Mouse (Mus musculus) stomach, postnatal 0 days (tissue): ENCODE measurements around the gene Ube2e3.

Source experiments
- CTCF ChIP-seq: IDR thresholded peaks from 2 replicates; pipeline ENCODE4 v1.5.1; 2016; ENCODE audit warnings: antibody characterized with exemption, low read depth, mild to moderate bottlenecking, moderate library complexity
- EP300 ChIP-seq: optimal IDR thresholded peaks from 2 replicates; pipeline ENCODE3; 2016; ENCODE audit warnings: antibody characterized with exemption

DNA sequence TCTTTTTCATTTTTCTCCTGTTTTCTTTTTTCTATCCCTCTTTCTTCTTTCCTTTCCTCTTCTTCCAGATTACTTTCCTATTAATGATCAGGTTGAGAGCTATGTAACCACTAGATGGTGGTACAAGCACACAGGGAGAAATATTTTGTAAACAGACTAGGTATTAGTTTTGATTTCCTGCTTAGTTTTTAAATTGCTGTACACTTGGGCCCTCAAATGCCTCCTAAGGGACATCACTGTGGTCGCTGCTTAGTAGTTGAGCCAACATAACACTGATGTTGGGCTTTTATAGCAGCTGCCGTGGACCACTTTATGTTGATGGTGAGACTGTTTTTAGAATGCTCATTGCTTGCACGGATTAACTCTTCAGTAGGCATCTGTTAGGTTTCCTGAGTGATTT, 91.5 kb downstream of the Ube2e3 start:
- peak; percentile 93 for TF ChIP-seq CTCF
- no peak for TF ChIP-seq EP300
